Mouse (Mus musculus): ENCODE results near the gene Inf2. TPM values are rescaled to one million over a fixed set of nuclear protein-coding genes. Genes with fewer than 3 reads are reported as not detected.
A peak's percentile ranks its signal among the peaks of the same experiment; 100 is the strongest.

Gene Inf2
- polyA plus RNA-seq, 1 experiment from 2014 or later = 0.20 TPM

GRCm38 (mm10) chr12:112609031-112609430, 20.4 kb downstream of the Inf2 start:
- H3K4me1 ChIP-seq (ENCODE audit: control insufficient read depth, insufficient read depth, low read length) = 0 out of 2 replicates have a peak, but pooled peaks cover 2% of the 10 kb centered on the region
- H3K9me3 ChIP-seq (ENCODE audit: control insufficient read depth, low read length) = no peaks in the 10 kb centered on the region
- no peak overlapping the region for H3K4me2 ChIP-seq (ENCODE audit: low read depth, low read length)
- no peaks in the 10 kb centered on the region for H3K36me3 ChIP-seq (ENCODE audit: control insufficient read depth, insufficient read depth, low read length)
- WGBS = 91% methylated on average over 10 of the region's 10 CpGs
- no peak overlapping the region for H3K9ac ChIP-seq (replicated peaks; ENCODE audit: low read depth, low read length)
- H3K4me3 ChIP-seq (ENCODE audit: low read depth, low read length) = no peak overlapping the region
- H3K27me3 ChIP-seq (ENCODE audit: control insufficient read depth, insufficient read depth, low read length) = no peaks in the 10 kb centered on the region
- ATAC-seq (ENCODE audit: low read depth) = no peak
- H3K27ac ChIP-seq (ENCODE audit: low read depth, low read length) = no peak overlapping the region

GRCm38 (mm10) chr12:112616668-112617067, 28.1 kb downstream of the Inf2 start:
- H3K9me3 ChIP-seq (ENCODE audit: control insufficient read depth, low read length) = no peaks in the 10 kb centered on the region
- no peaks in the 10 kb centered on the region for H3K4me1 ChIP-seq (ENCODE audit: control insufficient read depth, insufficient read depth, low read length)
- H3K36me3 ChIP-seq (ENCODE audit: control insufficient read depth, insufficient read depth, low read length) = no peaks in the 10 kb centered on the region
- no peak overlapping the region for H3K27ac ChIP-seq (ENCODE audit: low read depth, low read length)
- H3K27me3 ChIP-seq (ENCODE audit: control insufficient read depth, insufficient read depth, low read length) = peaks cover 8% of the 10 kb centered on the region; the same call in 1 of the 2 replicates
- H3K9ac ChIP-seq (replicated peaks; ENCODE audit: low read depth, low read length) = no peak overlapping the region
- no peak overlapping the region for H3K4me2 ChIP-seq (ENCODE audit: low read depth, low read length)
- WGBS = 63% methylated on average over 9 of the region's 9 CpGs
- ATAC-seq (ENCODE audit: low read depth) = no peak
- no peak overlapping the region for H3K4me3 ChIP-seq (ENCODE audit: low read depth, low read length)

- no peak overlapping the region for H3K27ac ChIP-seq (ENCODE audit: low read depth, low read length)
- 87% methylated on average over 11 of the region's 11 CpGs for WGBS
- H3K4me1 ChIP-seq (ENCODE audit: control insufficient read depth, insufficient read depth, low read length) = no peaks in the 10 kb centered on the region
- no peak overlapping the region for H3K4me2 ChIP-seq (ENCODE audit: low read depth, low read length)
- H3K27me3 ChIP-seq (ENCODE audit: control insufficient read depth, insufficient read depth, low read length) = peaks cover 8% of the 10 kb centered on the region; the same call in 1 of the 2 replicates
- H3K9me3 ChIP-seq (ENCODE audit: control insufficient read depth, low read length) = no peaks in the 10 kb centered on the region
- no peak for ATAC-seq (ENCODE audit: low read depth)
- H3K36me3 ChIP-seq (ENCODE audit: control insufficient read depth, insufficient read depth, low read length) = no peaks in the 10 kb centered on the region
- H3K4me3 ChIP-seq (ENCODE audit: low read depth, low read length) = no peak overlapping the region
- H3K9ac ChIP-seq (replicated peaks; ENCODE audit: low read depth, low read length) = no peak overlapping the region
These were observed 28.6 kb downstream of the Inf2 start for GRCm38 (mm10) chr12:112617184-112617583.

GRCm38 (mm10) chr12:112617898-112618380, 29.4 kb downstream of the Inf2 start:
- no peaks in the 10 kb centered on the region for H3K4me1 ChIP-seq (ENCODE audit: control insufficient read depth, insufficient read depth, low read length)
- ATAC-seq (ENCODE audit: low read depth) = peak; percentile 41; the same call in 1 of the 2 replicates

GRCm38 (mm10) chr12:112618981-112619685, 30.5 kb downstream of the Inf2 start:
- Histone ChIP-seq H3K27ac (ENCODE audit: low read depth, low read length) (no peak overlapping the region), H3K9ac (replicated peaks; ENCODE audit: low read depth, low read length) (peak overlapping the region; percentile 63; the same call in 1 of the 2 replicates), H3K4me3 (ENCODE audit: low read depth, low read length) (peak overlapping the region; percentile 41), H3K27me3 (ENCODE audit: control insufficient read depth, insufficient read depth, low read length) (peaks cover 8% of the 10 kb centered on the region; the same call in 1 of the 2 replicates), H3K9me3 (ENCODE audit: control insufficient read depth, low read length) (no peaks in the 10 kb centered on the region), H3K4me1 (ENCODE audit: control insufficient read depth, insufficient read depth, low read length) (no peaks in the 10 kb centered on the region), H3K36me3 (ENCODE audit: control insufficient read depth, insufficient read depth, low read length) (no peaks in the 10 kb centered on the region), H3K4me2 (ENCODE audit: low read depth, low read length) (peak overlapping the region; percentile 97)
- 26% methylated on average over 13 of the region's 13 CpGs for WGBS
- no peak for ATAC-seq (ENCODE audit: low read depth)

More at GRCm38 (mm10) chr12:112617898-112618380, 29.4 kb downstream of the Inf2 start:
- Histone ChIP-seq H3K4me2 (ENCODE audit: low read depth, low read length) (no peak overlapping the region), H3K36me3 (ENCODE audit: control insufficient read depth, insufficient read depth, low read length) (no peaks in the 10 kb centered on the region), H3K9me3 (ENCODE audit: control insufficient read depth, low read length) (no peaks in the 10 kb centered on the region), H3K27me3 (ENCODE audit: control insufficient read depth, insufficient read depth, low read length) (peaks cover 8% of the 10 kb centered on the region; the same call in 1 of the 2 replicates), H3K9ac (replicated peaks; ENCODE audit: low read depth, low read length) (no peak overlapping the region), H3K4me3 (ENCODE audit: low read depth, low read length) (no peak overlapping the region), H3K27ac (ENCODE audit: low read depth, low read length) (no peak overlapping the region)
- 14% methylated on average over 8 of the region's 8 CpGs for WGBS

- no peak within 1 kb of the TSS for H3K27ac ChIP-seq (ENCODE audit: low read depth, low read length)
- under 1% methylated on average over 45 of the region's 56 CpGs for WGBS
These were observed 31.2 kb downstream of the Inf2 start, which contains the start of gene Adssl1 for GRCm38 (mm10) chr12:112619686-112620353. TSS of gene Adssl1 (plus strand) at chr12:112620045.

GRCm38 (mm10) chr12:112620354-112621061, 31.9 kb downstream of the Inf2 start:
- ATAC-seq (ENCODE audit: low read depth) = no peak
- no peak overlapping the region for H3K27ac ChIP-seq (ENCODE audit: low read depth, low read length)
- peak overlapping the region; percentile 63 for H3K9ac ChIP-seq (replicated peaks; ENCODE audit: low read depth, low read length)
- H3K27me3 ChIP-seq (ENCODE audit: control insufficient read depth, insufficient read depth, low read length) = peaks cover 8% of the 10 kb centered on the region; the same call in 1 of the 2 replicates
- H3K4me3 ChIP-seq (ENCODE audit: low read depth, low read length) = peak overlapping the region; percentile 41
- no peaks in the 10 kb centered on the region for H3K4me1 ChIP-seq (ENCODE audit: control insufficient read depth, insufficient read depth, low read length)
- H3K9me3 ChIP-seq (ENCODE audit: control insufficient read depth, low read length) = no peaks in the 10 kb centered on the region
- H3K36me3 ChIP-seq (ENCODE audit: control insufficient read depth, insufficient read depth, low read length) = no peaks in the 10 kb centered on the region
- 13% methylated on average over 16 of the region's 16 CpGs for WGBS
- H3K4me2 ChIP-seq (ENCODE audit: low read depth, low read length) = peak overlapping the region; percentile 97

More at GRCm38 (mm10) chr12:112619686-112620353, 31.2 kb downstream of the Inf2 start, which contains the start of gene Adssl1:
- peaks cover 8% of the 10 kb centered on the region; the same call in 1 of the 2 replicates for H3K27me3 ChIP-seq (ENCODE audit: control insufficient read depth, insufficient read depth, low read length)
- H3K4me1 ChIP-seq (ENCODE audit: control insufficient read depth, insufficient read depth, low read length) = no peaks in the 10 kb centered on the region
- H3K9ac ChIP-seq (replicated peaks; ENCODE audit: low read depth, low read length) = peak within 1 kb of the TSS; percentile 63
- H3K9me3 ChIP-seq (ENCODE audit: control insufficient read depth, low read length) = no peaks in the 10 kb centered on the region
- no peaks in the 10 kb centered on the region for H3K36me3 ChIP-seq (ENCODE audit: control insufficient read depth, insufficient read depth, low read length)
- peak within 1 kb of the TSS; percentile 97 for H3K4me2 ChIP-seq (ENCODE audit: low read depth, low read length)
- ATAC-seq (ENCODE audit: low read depth) = peak; percentile 69
- peak within 1 kb of the TSS; percentile 41 for H3K4me3 ChIP-seq (ENCODE audit: low read depth, low read length)

GRCm38 (mm10) chr12:112621900-112622299, 33.3 kb downstream of the Inf2 start:
- H3K4me1 ChIP-seq (ENCODE audit: control insufficient read depth, insufficient read depth, low read length) = no peaks in the 10 kb centered on the region
- no peaks in the 10 kb centered on the region for H3K9me3 ChIP-seq (ENCODE audit: control insufficient read depth, low read length)
- peaks cover 8% of the 10 kb centered on the region; the same call in 1 of the 2 replicates for H3K27me3 ChIP-seq (ENCODE audit: control insufficient read depth, insufficient read depth, low read length)
- H3K9ac ChIP-seq (replicated peaks; ENCODE audit: low read depth, low read length) = no peak overlapping the region
- no peaks in the 10 kb centered on the region for H3K36me3 ChIP-seq (ENCODE audit: control insufficient read depth, insufficient read depth, low read length)
- H3K4me3 ChIP-seq (ENCODE audit: low read depth, low read length) = no peak overlapping the region
- no peak for ATAC-seq (ENCODE audit: low read depth)
- 83% methylated on average over 3 of the region's 3 CpGs for WGBS
- no peak overlapping the region for H3K4me2 ChIP-seq (ENCODE audit: low read depth, low read length)
- no peak overlapping the region for H3K27ac ChIP-seq (ENCODE audit: low read depth, low read length)
